Mouse (Mus musculus): ENCODE measurements around the gene Olfr1505.

Gene Olfr1505

GRCm38 (mm10) chr19:13913230-13913629 is at the start of gene Olfr1505:
Gene Olfr1505, plus strand, starts transcription at chr19:13913530.
- DNase-seq (ENCODE audit: low spot score), result no peak

GRCm38 (mm10) chr19:13897828-13898227 is 15.5 kb upstream of the Olfr1505 start, which contains the start of gene Olfr1504:
Gene Olfr1504, minus strand, starts transcription at chr19:13897928.
- DNase-seq (ENCODE audit: low spot score), result no peak
